Mouse (Mus musculus) liver, embryonic 16.5 days (tissue): ENCODE measurements at regions not wholly inside any gene's neighbourhood (a gene's known extent, or its start where the extent isn't known, plus 50 kb on each side); places are given as distances from the start of the nearest gene placed in this dataset.

Source experiments
- ATAC-seq: fragments of 200-750 bp; cut with Nextera tagmentation; 2 replicates; pipeline ENCODE4 v1.8.0; 2017; ENCODE audit warnings: low read depth, mild to moderate bottlenecking, moderate number of reproducible peaks, moderate library complexity
- H3K27ac ChIP-seq: fragments of 300-500 bp; sonication (generic); 2 replicates; pipeline ENCODE4 v1.5.1; 2014; ENCODE audit warnings: mild to moderate bottlenecking, low read length
- H3K27me3 ChIP-seq: fragments of 300-500 bp; sonication (generic); 2 replicates; pipeline ENCODE4 v1.6.1; 2014; ENCODE audit warnings: low read depth, low read length, mixed read lengths; ENCODE audit not compliant: control insufficient read depth, insufficient read depth
- H3K36me3 ChIP-seq: fragments of 300-500 bp; sonication (generic); 2 replicates; pipeline ENCODE4 v1.6.1; 2014; ENCODE audit warnings: mild to moderate bottlenecking; ENCODE audit not compliant: control insufficient read depth, insufficient read depth
- H3K4me1 ChIP-seq: fragments of 300-500 bp; sonication (generic); 2 replicates; pipeline ENCODE4 v1.6.1; 2014; ENCODE audit warnings: low read depth, low read length, mixed read lengths; ENCODE audit not compliant: control insufficient read depth
- H3K4me2 ChIP-seq: fragments of 300-500 bp; sonication (generic); 2 replicates; pipeline ENCODE4 v1.6.1; 2014; ENCODE audit warnings: low read depth, low read length, mixed read lengths
- H3K4me3 ChIP-seq: fragments of 300-500 bp; sonication (generic); 2 replicates; pipeline ENCODE4 v1.5.1; 2014; ENCODE audit warnings: low read depth, mild to moderate bottlenecking, low read length
- H3K9ac ChIP-seq: fragments of 300-500 bp; sonication (generic); 2 replicates; pipeline ENCODE4 v1.6.1; 2014; ENCODE audit warnings: low read depth, low read length
- H3K9me3 ChIP-seq: fragments of 300-500 bp; sonication (generic); replicated peaks from 2 replicates; pipeline ENCODE4 v1.6.1; 2016; ENCODE audit warnings: low read length; ENCODE audit not compliant: control insufficient read depth
- WGBS: fragments of 180-500 bp; shearing (Covaris S2); extraction: QIAGEN DNeasy Blood & Tissue Kit; methylation state at CpG from one replicate; pipeline ENCODE4 v1.1.7; 2014; ENCODE audit not compliant: insufficient replicate concordance; 5-methylcytosine and 5-hydroxymethylcytosine counted together

GRCm38 (mm10) chr3:38564364-38564763 is 79.7 kb upstream of the Ankrd50 start:
- Histone ChIP-seq H3K4me1 (no peaks in the 10 kb centered on the region), H3K27me3 (no peaks in the 10 kb centered on the region), H3K4me3 (no peak overlapping the region), H3K36me3 (no peaks in the 10 kb centered on the region), H3K4me2 (no peak overlapping the region), H3K9me3 (no peaks in the 10 kb centered on the region), H3K9ac (no peak overlapping the region), H3K27ac (no peak overlapping the region)
- WGBS = 41% methylated on average over 2 of the region's 2 CpGs
- no peak for ATAC-seq

- H3K27me3 ChIP-seq = no peaks in the 10 kb centered on the region
- no peak for ATAC-seq
- WGBS = 26% methylated on average over 2 of the region's 2 CpGs
- H3K4me3 ChIP-seq = no peak overlapping the region
- no peaks in the 10 kb centered on the region for H3K4me1 ChIP-seq
- no peak overlapping the region for H3K4me2 ChIP-seq
- no peak overlapping the region for H3K27ac ChIP-seq
- H3K9ac ChIP-seq = no peak overlapping the region
- no peaks in the 10 kb centered on the region for H3K9me3 ChIP-seq
- H3K36me3 ChIP-seq = no peaks in the 10 kb centered on the region
These were observed 76.5 kb upstream of the Ankrd50 start for GRCm38 (mm10) chr3:38561186-38561585.

- no peak overlapping the region for H3K9ac ChIP-seq
- no peak for ATAC-seq
- H3K36me3 ChIP-seq = no peaks in the 10 kb centered on the region
- no peak overlapping the region for H3K4me3 ChIP-seq
- 74% methylated on average over 5 of the region's 5 CpGs for WGBS
- no peaks in the 10 kb centered on the region for H3K27me3 ChIP-seq
- no peak overlapping the region for H3K4me2 ChIP-seq
- no peak overlapping the region for H3K27ac ChIP-seq
- no peaks in the 10 kb centered on the region for H3K9me3 ChIP-seq
- H3K4me1 ChIP-seq = no peaks in the 10 kb centered on the region
These were observed 71.3 kb upstream of the Ankrd50 start for GRCm38 (mm10) chr3:38555939-38556338.

- WGBS = 56% methylated on average over 4 of the region's 4 CpGs
- Histone ChIP-seq H3K27ac (no peak overlapping the region), H3K4me1 (no peaks in the 10 kb centered on the region), H3K4me2 (no peak overlapping the region), H3K4me3 (no peak overlapping the region), H3K9ac (no peak overlapping the region), H3K9me3 (no peaks in the 10 kb centered on the region), H3K36me3 (no peaks in the 10 kb centered on the region), H3K27me3 (no peaks in the 10 kb centered on the region)
- no peak for ATAC-seq
These were observed 68.9 kb upstream of the Ankrd50 start for GRCm38 (mm10) chr3:38553470-38554043.

- H3K9me3 ChIP-seq = no peaks in the 10 kb centered on the region
- H3K27ac ChIP-seq = no peak overlapping the region
- no peaks in the 10 kb centered on the region for H3K36me3 ChIP-seq
- WGBS = 56% methylated on average over 3 of the region's 3 CpGs
- H3K4me1 ChIP-seq = no peaks in the 10 kb centered on the region
- ATAC-seq = no peak
- no peak overlapping the region for H3K4me3 ChIP-seq
- no peaks in the 10 kb centered on the region for H3K27me3 ChIP-seq
- no peak overlapping the region for H3K9ac ChIP-seq
- no peak overlapping the region for H3K4me2 ChIP-seq
These were observed 62.4 kb upstream of the Ankrd50 start for GRCm38 (mm10) chr3:38547032-38547431.

GRCm38 (mm10) chr3:38545501-38545896 is 60.9 kb upstream of the Ankrd50 start:
- ATAC-seq = no peak
- no peak overlapping the region for H3K4me2 ChIP-seq
- H3K9ac ChIP-seq = no peak overlapping the region
- no peaks in the 10 kb centered on the region for H3K27me3 ChIP-seq
- no peaks in the 10 kb centered on the region for H3K36me3 ChIP-seq
- no peak overlapping the region for H3K27ac ChIP-seq
- no peaks in the 10 kb centered on the region for H3K4me1 ChIP-seq
- 58% methylated on average over 3 of the region's 3 CpGs for WGBS
- no peak overlapping the region for H3K4me3 ChIP-seq
- no peaks in the 10 kb centered on the region for H3K9me3 ChIP-seq

GRCm38 (mm10) chr3:38544718-38545500 is 60.3 kb upstream of the Ankrd50 start:
- H3K9me3 ChIP-seq = no peaks in the 10 kb centered on the region
- ATAC-seq = no peak
- WGBS = 65% methylated on average over 4 of the region's 4 CpGs
- no peak overlapping the region for H3K27ac ChIP-seq
- no peak overlapping the region for H3K4me2 ChIP-seq
- H3K9ac ChIP-seq = no peak overlapping the region
- no peaks in the 10 kb centered on the region for H3K4me1 ChIP-seq
- H3K4me3 ChIP-seq = no peak overlapping the region
- H3K36me3 ChIP-seq = no peaks in the 10 kb centered on the region
- H3K27me3 ChIP-seq = no peaks in the 10 kb centered on the region

- Histone ChIP-seq H3K4me1 (no peaks in the 10 kb centered on the region), H3K9me3 (no peaks in the 10 kb centered on the region), H3K4me2 (no peak overlapping the region), H3K36me3 (no peaks in the 10 kb centered on the region), H3K27ac (no peak overlapping the region), H3K9ac (no peak overlapping the region), H3K27me3 (no peaks in the 10 kb centered on the region), H3K4me3 (no peak overlapping the region)
- WGBS = 77% methylated on average over 3 of the region's 3 CpGs
- no peak for ATAC-seq
These were observed 59.2 kb upstream of the Ankrd50 start for GRCm38 (mm10) chr3:38543816-38544215.

- Histone ChIP-seq H3K4me3 (no peak overlapping the region), H3K4me1 (no peaks in the 10 kb centered on the region), H3K36me3 (no peaks in the 10 kb centered on the region), H3K27me3 (no peaks in the 10 kb centered on the region), H3K4me2 (no peak overlapping the region), H3K9ac (no peak overlapping the region), H3K27ac (no peak overlapping the region), H3K9me3 (no peaks in the 10 kb centered on the region)
- ATAC-seq = no peak
- 57% methylated on average over 3 of the region's 3 CpGs for WGBS
These were observed 56.7 kb upstream of the Ankrd50 start for GRCm38 (mm10) chr3:38541296-38541695.
